Mouse (Mus musculus) hematopoietic stem cell, adult 5-6 weeks (primary cell): ENCODE data around the gene Atoh7. TPM values are rescaled to one million over a fixed set of nuclear protein-coding genes. Genes with fewer than 3 reads are reported as not detected.
A peak's percentile ranks its signal among the peaks of the same experiment; 100 is the strongest.
"Not testable (repeated sequence)": the region's sequence is repeated elsewhere in the genome, so short reads cannot be mapped to it uniquely, and the experiment has no call there.

Experiments
- ATAC-seq, 2 experiments: fragments of 125-278 bp in 1 of 2; replicated peaks in 1 of 2; 2 replicates each; pipeline ENCODE4 v1.8.0; 2016 to 2017; ENCODE audit warnings: inconsistent platforms in 2 of 2, mild to moderate bottlenecking in 2 of 2, moderate number of reproducible peaks in 2 of 2, low read depth in 1 of 2, moderate TSS enrichment in 1 of 2; ENCODE audit not compliant: low FRiP score in 2 of 2, poor library complexity in 2 of 2, severe bottlenecking in 2 of 2, insufficient read depth in 1 of 2, low TSS enrichment in 1 of 2
- total RNA-seq: library from RNA; stranded (forward); fragments of 172-1452, 232-1000 nt; gene quantifications from 2 replicates; pipeline ENCODE4 v1.2.3, GENCODE M21; 2017

Atoh7 gene
- total RNA-seq: not detected in 2 replicates

DNA sequence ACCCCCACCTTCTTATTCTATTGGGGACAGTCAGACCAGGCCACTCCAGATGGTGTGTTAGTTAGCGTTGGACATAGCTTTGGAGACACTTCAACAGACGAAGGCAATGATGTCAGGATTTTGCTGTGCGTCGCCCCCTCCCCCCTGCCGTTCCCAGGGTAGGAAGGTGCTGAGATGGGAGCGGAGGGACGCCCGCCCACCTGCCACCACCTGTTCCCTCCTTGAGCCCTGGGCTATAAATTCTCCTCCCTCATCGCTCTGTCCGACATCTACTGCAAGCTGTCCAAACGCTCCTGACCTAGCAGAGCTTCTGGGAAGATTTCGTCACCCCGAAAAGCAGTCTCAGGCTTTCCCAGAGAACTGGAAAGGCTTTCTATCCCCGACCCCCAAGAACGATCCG lies at the start of gene Atoh7:
TSS of gene Atoh7 (plus strand) at position 131 of the 400 bp plus-strand sequence.
- ATAC-seq: no peak

DNA sequence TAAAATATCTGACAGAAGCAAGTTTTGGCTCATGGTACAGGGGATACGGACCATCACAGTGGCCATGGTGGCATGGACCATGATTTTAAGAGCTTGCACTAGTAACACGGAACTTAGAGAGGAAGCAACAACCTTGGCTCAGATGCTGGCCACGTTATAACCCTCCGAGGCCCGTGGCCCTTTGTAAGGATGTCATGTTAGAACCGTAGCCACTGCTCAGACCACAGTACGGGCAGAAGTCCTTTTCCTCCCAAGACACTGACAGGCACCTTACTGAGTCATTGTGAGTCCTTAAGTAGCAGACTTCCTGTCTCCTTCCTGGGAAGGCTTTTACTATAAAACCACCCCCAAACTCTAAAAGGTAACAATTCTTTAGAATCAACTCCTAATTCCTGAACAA lies 48.2 kb upstream of the Atoh7 start:
- ATAC-seq: peak; percentile 56 to 73; a peak in 3 of 4 replicates

DNA sequence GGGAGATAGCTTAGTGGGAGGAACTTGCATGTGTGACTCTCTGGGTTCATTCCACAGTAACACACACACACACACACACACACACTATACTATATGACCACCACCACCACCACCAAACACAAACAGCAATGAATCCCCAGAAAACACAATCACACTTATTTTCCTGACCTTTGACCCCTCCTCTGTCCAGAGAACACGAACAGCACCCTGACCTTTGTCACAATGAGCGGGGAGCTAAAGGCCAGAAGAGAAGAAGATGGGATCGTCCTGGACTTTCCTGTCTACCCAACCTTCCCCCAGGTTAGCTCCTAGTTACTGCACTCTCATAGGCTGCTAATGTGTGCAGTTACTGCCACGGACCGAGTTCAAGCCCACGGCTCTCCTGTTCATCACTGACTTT lies 47.4 kb upstream of the Atoh7 start:
- ATAC-seq: no peak

DNA sequence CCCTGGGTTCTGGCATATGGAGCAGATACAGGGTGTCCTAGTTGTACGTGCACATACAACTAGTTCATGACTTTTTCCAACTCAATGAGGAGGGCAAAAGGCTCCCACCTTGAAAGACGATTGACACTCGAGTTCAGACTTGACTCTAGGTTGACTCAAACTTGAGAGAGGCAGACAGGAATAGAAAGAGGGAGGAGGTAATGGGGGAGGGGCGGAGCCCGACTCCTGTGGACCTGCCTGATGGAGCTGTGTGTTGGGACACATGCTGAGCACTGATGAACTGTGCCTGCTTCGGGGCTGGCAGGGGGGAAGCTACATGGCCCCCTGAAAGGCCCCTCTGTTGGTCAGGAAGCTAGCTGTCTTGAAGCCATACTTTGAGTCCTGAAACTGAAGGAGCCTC lies 46.4 kb upstream of the Atoh7 start:
- ATAC-seq: no peak

DNA sequence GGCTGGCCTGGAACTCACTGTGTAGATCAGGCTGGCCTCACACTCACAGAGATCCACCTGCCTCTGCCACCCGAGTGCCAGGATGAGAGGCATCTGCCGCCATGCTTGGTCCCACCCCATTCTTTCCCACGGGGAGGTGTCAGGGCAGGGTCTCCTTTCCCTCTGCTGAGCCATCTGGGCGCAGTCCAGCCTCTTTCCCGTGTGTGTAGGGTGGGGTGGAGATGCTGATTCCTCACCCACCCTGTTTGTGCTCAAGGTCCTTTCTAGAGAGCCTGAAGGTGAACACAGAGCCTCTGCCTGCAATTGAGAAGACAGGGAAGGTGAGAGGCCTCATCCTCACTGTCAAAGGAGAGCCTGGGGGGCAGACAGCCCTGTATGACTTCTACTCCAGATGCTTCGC lies 45.4 kb upstream of the Atoh7 start:
- not testable (repeated sequence) for ATAC-seq

DNA sequence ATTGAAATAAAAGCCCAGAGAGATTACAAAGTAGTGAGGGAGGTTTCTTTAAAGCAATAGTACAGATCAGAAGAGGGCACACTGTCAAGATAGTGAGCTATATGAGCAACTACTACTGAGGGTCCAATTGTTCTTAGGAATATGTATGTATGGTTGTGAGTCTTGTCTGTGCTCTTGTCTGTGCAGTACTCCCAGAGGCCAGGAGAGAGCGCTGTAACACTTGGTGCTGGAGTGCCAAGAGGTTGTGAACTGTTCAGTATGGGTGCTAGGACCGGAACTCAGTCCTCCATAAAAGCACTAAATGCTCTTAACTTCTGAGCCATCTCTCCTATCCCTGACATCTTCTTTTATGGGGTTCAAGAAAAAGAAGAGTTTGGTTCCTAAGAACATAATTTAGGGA lies 44.9 kb upstream of the Atoh7 start:
- ATAC-seq: no peak

DNA sequence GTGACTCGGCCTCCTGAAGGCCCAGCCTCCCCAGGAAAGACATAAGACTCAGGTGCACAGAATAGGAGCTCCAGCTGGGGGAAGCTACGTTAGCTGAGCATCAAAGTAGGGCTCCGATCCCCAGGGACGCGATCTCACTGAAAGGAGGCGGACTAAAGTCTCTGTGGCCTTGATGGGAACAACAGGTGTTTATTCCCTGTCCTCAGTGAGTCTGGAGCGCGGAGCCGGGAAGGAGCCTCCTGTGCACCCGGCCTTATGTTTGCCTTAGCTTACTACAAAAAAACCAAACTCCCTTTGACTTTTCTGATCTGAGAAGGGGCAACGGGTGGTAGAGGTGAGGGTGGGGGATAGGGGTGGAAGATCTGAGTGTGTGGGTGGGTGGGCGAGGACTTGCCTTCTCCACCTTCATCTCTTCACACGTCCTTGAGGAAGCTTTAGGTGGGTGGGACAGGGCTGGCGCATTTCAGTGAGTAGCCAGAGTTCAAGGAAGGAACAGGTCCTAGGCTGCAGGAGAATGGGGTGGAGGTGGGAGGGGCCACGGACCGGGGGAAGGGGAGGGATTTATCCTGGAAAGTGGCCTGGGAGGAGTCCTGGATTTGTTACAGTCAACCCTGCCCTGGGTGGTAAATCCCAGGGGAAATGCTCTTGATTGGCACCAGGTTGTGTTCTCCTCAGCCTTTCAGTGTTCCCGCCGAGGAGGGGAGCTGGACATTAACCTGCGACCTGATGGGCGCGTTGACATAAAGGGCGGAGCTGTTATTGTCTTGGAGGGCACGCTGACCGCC lies 42.3 kb upstream of the Atoh7 start:
- no peak for ATAC-seq

DNA sequence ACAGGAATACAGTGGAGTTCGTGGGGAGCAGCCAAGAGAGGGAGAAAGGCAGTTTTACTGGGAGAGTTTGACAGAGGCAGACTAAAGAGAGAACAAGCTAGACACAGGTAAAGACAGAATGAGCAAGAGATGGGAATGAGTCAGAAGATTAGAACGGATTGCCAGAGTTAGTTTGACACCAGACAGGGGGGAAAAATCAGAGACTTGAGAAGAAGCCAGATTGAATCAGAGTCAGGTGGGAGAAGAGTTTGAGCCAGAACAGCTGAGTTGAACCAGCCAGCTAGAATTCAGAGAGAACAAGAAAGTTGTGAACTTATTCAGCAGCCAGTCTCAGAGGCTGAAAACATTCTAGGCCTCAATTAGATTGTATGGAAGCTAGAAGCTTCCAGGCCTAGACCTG lies 39.6 kb upstream of the Atoh7 start, which contains the start of gene Pbld1:
TSS of gene Pbld1 (plus strand) at position 301 of the 400 bp plus-strand sequence.
- ATAC-seq: no peak

DNA sequence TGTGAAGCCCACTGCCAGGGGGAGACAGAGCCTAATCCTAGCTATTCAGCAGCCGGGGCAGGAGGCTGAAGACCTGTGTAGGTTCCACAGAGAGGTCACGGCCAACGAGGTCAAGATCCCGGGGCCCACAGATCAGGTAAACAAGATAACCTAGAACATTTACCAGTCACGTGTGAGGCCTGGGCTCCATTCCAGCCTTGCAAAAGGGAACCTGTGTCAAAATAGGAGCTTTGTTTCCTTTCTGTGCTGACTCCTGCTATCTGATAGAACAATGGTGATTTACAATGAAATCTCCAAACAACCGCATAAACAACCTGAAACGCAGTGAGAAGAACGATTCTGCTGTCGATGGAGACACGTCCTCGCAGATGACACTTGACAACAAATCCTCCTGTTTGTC lies 39.0 kb upstream of the Atoh7 start:
- ATAC-seq: peak; percentile 17 to 44; a peak in 1 of 4 replicates

DNA sequence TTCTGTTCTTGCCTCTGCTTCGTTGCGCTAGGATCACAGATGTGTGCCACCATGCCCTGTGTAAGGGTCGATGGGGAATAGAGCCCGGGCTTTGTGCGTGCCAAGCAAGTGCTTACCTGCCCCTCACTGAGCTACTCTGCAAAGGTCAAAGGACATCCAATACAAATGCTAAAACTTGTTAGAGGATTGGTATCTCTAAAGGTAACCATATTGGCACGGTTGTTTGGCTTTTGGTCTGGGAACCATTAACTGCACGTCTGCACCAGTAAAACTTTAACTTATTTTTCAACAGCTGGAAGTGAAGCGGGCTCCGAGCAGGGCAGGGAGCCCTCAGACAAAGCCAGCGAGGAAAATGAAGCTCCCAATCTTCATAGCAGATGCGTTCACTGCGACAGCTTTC lies 38.2 kb upstream of the Atoh7 start:
- no peak for ATAC-seq

DNA sequence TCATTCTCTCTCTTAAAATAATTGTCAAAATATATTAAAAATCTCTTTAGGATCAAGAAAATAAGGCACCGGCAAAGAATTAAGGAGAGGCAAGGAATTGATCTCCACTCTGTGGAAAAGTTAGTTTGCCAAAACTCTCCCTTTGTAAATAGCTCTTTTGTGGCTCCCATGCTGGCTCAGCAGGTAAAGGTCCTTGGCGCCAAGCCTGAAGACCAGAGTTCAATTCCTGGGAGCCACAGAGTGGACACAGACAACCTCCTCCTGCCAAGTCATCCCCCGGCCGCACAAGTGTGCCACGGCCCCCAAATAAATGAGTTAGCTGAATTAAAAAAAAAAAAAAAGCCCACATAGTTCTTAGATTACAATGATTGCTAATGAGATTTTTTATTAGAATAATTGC lies 36.8 kb upstream of the Atoh7 start:
- no peak for ATAC-seq

DNA sequence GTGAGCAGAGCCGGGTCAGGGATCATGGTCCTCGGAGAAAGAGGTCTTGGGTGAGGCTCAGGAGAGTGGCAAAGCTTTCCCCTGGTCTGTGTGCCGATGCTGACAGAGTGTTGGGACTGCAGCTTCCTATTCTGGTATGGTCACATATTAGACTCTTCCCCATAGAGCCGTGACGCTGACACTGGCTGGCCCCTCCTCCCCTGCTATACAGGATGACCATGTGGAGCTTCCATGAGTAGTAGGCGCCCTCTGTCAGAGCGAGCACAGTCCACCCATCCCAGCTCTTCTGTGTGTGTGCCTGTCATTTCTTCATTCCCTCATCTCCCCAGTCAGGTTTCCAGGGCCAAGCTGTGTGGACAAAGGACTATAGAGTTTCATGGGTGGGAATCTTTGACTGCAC lies 36.1 kb upstream of the Atoh7 start:
- no peak for ATAC-seq

DNA sequence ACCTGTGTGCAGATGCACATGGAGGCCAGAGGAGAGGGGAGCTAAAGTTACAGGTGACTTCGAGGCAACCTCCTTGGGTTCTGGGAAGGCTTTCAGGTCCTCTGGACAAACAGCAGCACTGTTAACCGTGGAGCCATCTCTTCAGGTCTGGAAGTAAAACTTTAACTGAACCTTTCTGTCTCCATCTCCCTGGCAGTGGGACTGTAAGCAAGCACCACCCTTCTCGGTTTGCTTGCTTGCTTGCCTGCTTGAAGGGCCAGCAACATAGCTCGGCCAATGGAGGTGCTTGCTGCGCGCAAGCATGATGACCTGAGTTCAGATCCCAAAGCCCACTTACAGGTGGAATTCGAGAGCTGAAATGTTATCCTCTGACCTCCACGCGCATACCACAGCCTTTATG lies 34.9 kb upstream of the Atoh7 start:
- no peak for ATAC-seq

DNA sequence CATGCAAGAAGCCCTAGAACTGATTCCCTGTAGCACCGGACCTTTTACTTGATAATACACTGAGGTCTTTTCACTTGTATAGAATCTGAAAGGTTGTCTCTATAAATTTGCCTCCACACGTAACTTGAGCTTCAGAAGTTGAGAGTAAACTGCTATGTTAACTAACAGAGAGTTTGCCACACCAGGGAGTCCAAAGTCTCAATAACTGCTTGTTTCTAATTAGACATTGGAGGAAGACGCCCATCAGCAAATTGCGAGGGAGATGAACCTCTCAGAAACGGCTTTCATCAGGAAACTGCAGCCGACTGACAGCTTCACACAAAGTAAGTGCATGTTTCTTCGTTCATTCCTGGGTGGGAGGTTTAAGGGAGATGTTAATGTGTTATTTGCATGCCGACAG lies 33.9 kb upstream of the Atoh7 start:
- ATAC-seq: no peak

DNA sequence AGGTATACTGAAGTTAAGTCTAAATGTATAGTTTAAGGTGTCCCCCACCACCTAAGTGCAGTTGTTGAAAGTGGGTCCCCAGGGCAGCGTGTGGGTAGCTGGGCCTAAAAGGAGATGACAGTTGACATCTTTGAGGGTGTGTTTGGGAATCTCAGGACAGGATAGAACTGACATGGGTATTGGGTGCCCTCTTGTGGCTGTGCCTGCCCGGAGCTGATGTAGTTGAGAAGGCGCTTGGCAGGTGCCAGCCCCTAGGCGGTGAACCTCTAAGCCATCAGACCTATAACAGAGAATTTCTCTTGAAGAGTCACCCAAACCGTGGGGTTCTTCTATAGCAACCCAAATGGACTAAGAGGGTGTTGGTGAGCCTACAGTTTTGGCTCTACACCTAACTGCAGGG lies 33.5 kb upstream of the Atoh7 start:
- ATAC-seq: peak; percentile 86 to 90

DNA sequence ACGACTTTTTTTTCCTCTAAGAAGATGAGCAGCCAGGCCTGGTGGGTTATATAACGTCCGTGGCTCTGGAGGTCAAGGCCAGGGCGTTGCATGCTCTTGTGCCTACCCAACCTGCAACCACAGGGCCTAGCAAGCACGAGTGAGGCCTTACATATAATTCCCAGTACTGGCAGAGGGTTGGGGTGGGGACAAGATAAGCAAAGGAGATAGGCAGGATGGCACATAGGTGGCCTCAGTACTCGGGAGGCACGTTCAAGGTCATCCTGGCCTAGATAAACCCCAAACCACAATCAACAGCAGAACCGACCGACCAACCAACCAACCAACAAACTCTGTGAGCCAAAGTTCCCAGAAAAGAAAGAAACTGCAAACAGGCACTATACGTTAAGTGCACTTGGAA lies 13.1 kb upstream of the Atoh7 start:
- ATAC-seq: no peak

DNA sequence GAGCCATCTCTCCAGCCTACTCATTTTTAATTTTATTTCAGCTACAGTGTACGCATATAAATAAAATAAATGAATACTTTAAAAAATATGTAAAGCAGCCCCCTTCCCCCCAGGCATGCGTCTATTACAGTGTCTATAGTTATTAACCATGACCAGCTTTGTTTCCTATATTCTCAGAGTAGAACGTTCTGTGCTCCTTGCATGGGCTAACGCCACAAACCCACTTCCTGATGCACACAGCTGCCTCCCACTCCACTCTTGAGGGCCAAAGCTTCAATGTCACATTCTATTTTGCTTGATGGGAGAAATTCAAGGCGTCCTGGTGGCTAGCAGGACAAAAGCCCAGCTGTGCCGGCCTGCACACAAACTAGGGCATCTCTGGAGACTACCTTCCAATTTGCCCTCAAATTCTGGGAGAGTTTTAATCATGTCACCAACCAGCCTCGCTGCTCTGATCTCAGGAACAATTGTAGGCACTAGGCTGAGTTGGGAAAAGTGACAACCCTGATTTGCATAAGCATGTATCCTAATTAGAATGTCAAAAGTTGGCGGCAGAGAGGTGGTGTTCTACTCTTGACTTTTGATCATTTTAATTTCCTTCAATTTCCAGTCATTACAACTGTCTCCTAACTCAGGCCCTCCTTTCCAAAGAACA lies 10.2 kb upstream of the Atoh7 start:
- peak; percentile 54 to 56; a peak in 3 of 4 replicates for ATAC-seq

DNA sequence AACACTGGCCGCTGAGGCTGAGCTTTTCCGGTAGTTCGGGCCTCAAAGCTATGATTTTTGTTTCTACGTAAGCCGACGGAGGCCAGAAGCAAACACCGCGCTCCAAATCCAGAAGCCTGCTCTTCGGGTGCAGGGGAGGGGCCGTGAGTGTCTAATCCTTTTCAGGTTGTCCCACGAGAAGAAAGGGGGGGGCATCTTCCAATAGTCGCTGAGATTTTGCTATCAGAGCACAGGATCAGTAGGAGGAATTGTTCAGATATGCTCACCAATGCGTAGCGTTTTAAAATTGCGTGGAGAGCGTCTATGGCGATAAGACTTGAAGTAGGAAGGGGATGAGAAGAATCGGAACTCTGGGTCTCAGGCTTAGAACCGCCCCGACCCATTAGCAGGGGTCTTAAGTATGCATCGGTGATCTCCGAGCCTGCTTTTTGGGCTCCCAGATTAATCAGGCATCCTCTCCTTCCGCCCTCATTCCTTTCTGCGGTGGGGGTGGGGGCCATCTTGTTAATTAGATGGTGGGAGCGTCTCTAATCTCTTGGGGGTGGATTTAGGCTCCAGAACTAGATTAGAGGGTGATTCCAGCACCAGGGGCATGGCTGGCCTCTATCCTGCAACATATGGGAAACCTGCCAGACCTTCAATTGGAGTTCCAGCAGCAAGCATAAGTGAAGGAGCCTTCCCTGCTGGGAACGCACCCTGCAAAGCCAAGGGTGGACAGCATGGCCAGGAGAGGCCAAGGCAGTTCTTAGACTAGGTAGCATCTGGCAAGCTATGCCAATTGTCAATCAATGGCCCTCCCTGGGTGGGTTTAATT lies 9.5 kb upstream of the Atoh7 start:
- ATAC-seq: no peak
